Mouse (Mus musculus) adrenal gland, postnatal 0 days (tissue): ENCODE data around the gene Ppie. TPM values are rescaled to one million over a fixed set of nuclear protein-coding genes. Genes with fewer than 3 reads are reported as not detected.

ENCODE experiments used
- polyA plus RNA-seq: library from polyadenylated mRNA; unstranded; fragments of >200 nt; fragmentation: Nextera tagmentation; extraction: Ambion mirVana; gene quantifications from 2 replicates; pipeline ENCODE4 v1.2.1, GENCODE M21; 2015

Gene Ppie
- polyA plus RNA-seq, result 83.8 and 94.9 TPM in 2 replicates

DNA sequence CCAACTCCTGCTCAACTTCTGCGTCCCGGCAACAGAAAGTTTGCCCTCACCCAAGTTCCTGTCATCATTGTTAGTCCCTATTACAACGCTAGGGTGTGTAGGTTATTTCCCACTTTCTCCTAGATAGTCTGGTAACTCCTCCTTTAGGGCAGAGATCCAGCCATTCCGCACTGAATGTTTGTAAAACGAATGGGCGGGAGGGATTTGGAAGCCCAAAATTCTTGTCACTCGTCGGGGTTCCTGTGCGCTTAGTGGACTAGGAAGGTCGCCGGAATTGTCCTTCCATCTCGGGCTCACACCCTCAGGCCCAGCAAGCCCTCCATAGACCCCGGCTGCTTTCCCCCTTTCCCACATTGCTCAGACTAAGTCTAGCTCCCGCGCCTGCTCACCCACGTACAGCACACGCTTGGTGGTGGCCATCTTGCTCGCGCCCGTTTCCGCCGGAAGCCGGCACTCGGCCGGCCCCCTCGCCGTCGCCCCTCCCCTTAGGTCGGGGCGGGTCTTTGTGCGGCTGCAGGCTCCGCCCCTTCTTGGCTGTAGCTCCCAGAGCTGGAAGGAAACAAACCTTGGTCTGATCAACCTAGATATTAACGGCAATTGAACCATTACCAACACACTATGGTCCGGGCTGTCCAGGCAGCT, at the start of gene Ppie:
TSS of gene Ppie (minus strand) at position 439 of the 642 bp plus-strand sequence.

GRCm38 (mm10) chr4:123182328-123183238, 42.8 kb upstream of the Ppie start, which contains the start of gene Hpcal4:
TSS of gene Hpcal4 (plus strand) at chr4:123183227.

DNA sequence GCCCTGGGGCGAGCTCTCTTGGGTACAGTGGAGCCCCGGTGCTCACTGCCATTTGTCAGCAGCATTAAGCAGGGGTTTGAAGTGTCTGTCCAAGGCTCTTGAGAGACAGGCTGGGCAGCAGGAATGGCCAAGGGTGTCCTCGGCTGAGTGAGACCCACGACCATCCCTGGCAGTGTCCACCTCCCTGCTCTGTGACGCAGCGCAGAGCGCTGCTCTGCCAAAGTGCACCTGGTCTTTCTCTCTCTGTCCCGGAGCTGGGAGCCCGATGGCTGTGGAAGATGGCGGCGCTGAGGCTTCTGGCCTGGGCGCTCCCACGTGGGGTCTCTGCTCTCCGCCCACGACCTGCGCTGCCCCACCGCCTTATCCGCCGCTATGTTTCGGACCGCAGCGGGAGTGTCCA, 23.7 kb downstream of the Ppie start, which contains the start of gene Oxct2b:
TSS of gene Oxct2b (plus strand) at position 256 of the 400 bp plus-strand sequence.

DNA sequence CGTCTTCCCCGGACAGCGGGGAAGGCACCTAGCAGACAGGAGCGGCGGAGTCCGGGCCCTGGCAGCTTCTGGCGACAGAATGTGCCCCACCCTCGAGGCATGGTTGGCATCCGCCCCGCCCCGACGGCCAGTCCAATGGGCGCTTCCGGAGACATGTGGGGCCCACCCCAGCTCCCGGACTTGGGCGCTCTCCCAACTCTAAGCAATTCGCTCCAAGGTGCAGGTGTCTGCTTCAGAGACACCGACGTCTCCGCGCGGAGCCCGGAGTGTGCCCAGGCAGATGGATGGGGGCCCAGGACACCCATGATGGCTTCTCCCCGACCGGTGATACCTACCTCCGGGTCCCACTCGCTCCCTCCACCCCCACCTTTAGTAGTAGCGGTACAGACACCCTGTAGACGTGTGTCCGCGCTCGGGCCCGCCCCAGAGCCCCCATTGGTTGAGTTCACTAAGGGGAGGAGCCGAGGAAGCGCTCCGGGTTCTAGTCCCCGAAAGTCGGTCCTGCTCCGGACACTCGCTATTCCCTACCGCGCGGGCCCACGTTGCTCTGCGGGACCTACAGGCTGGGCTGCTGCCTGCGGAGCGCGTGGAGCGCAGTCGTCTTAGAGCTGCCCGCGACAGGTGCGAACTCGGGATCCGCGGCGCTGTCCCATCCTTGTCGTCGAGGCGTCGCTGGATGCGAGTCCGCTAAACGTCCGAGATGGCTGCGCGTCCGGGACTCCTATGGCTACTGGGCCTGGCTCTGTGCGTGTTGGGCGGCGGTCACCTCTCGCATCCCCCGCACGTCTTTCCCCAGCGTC, 34.9 kb downstream of the Ppie start, which contains the start of gene Bmp8b:
TSS of gene Bmp8b (plus strand) at position 515 of the 800 bp plus-strand sequence.

Other genes with a start within 250 kb of the Ppie start
- gene Mfsd2a, start 178.8 kb downstream of the Ppie start, polyA plus RNA-seq, result 0.91 and 1.1 TPM in 2 replicates
- gene Mycl, start 144.3 kb downstream of the Ppie start, polyA plus RNA-seq, result 2.6 and 3.2 TPM in 2 replicates
- 11.2 and 18.5 TPM in 2 replicates for gene Trit1, start 123.4 kb downstream of the Ppie start, polyA plus RNA-seq
- 0.08 and 0.13 TPM in 2 replicates for gene Bmp8b, start 34.8 kb downstream of the Ppie start, polyA plus RNA-seq
- not detected in 2 replicates for gene Oxct2b, start 23.7 kb downstream of the Ppie start, polyA plus RNA-seq
- gene Hpcal4, start 43.3 kb upstream of the Ppie start, polyA plus RNA-seq, result 4.1 and 15.5 TPM in 2 replicates
- 1.0 and 1.6 TPM in 2 replicates for gene Nt5c1a, start 61.6 kb upstream of the Ppie start, polyA plus RNA-seq
- gene Heyl, start 93.6 kb upstream of the Ppie start, polyA plus RNA-seq, result 7.1 and 8.7 TPM in 2 replicates
- gene Pabpc4, start 122.4 kb upstream of the Ppie start, polyA plus RNA-seq, result 17.6 and 21.7 TPM in 2 replicates
- gene Oxct2a, start 183.7 kb upstream of the Ppie start, polyA plus RNA-seq, result not detected in 2 replicates
- 0.14 and 0.19 TPM in 2 replicates for gene Bmp8a, start 203.3 kb upstream of the Ppie start, polyA plus RNA-seq